Mouse (Mus musculus) lung, postnatal 14 days (tissue): ENCODE results near the gene Zfp324.

Experiments
- DNase-seq: peaks from one replicate; pipeline ENCODE4 v3.0.0; 2021

Gene Zfp324

DNA sequence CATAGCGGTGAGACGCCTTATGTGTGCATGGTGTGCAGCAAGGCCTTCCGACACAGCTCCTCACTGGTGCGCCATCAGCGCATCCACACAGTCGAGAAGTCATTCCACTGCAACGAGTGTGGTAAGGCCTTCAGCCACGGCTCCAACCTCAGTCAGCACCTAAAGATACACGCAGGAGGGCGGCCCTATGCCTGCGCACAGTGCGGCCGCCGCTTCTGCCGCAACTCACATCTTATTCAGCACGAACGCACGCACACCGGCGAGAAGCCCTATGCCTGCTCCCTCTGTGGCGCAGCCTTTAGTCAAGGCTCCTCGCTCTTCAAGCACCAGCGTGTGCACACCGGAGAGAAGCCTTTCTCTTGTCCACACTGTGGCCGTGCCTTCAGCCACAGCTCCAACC, 5.3 kb downstream of the Zfp324 start:
- DNase-seq: no peak

DNA sequence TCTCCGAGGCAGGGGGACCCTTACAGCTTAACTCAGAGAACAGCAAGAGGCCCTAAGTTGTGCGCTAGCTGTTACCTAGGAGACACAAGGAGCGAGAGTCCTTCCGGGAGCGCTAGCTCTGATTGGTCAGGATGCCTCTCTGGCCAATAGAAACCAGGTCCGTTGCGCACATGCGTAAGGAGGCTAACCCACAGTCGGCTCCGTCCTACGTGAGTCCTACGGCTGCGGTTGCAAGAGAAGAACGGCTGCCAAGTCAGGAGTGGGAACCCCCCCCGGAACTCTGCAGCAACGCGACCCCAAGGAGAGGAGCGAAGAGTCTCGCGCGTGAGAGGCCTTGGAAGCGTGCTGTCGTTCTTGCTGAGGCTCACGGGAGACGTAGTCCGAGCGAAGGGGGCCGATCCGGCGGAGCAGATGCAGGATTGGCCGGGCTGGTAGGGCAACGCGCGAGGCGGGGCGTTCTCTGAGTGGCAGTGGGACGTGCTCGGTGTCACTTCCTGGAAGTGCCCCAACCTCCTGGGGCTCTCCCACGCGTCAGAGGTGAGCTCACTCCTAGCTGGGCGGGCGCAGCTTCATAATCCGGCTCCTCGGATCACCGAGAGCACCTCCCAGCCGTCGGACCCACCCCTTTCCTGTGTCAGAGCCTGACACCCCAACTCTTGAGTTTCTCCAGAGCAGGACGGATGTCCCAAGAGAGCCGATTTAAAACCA, 12.2 kb downstream of the Zfp324 start, which contains the start of gene Zfp446:
Gene Zfp446 (plus strand): TSS at position 167 of the 708 bp plus-strand sequence.
- DNase-seq: peak; percentile 98

DNA sequence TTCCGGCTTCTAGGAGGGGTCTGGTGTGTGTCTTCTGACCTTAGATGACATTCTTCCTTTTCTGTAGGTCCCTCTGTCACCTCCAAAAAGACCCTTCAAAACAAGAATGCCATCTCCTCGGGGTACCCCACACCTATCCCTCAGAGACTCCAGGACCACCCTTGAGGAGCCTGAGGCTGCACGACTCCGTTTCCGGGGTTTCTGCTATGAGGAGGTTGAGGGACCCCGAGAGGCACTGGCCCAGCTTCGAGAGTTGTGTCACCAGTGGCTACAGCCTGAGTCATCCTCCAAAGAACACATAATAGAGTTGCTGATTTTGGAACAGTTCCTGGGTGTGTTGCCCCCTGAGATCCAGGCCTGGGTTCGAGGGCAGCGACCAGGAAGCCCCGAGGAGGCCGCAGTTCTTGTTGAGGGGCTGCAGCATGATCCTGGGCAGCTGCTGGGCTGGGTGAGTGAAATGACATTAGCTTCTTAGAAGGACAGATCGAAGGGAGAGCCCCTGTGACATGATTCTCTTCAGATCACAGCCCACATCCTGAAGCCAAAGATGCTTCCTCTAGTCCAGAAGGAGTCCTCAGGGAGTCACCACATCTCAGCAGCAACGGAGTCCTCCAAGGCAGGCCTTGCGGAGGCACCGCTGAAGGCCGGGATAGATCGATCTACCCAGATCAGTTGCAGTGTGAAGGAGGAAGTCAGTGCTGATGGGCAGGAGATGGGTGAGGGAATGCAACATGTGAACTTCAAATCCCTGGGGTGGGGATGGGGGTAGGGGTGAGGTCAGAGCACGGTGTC, 13.5 kb downstream of the Zfp324 start:
- DNase-seq: no peak

DNA sequence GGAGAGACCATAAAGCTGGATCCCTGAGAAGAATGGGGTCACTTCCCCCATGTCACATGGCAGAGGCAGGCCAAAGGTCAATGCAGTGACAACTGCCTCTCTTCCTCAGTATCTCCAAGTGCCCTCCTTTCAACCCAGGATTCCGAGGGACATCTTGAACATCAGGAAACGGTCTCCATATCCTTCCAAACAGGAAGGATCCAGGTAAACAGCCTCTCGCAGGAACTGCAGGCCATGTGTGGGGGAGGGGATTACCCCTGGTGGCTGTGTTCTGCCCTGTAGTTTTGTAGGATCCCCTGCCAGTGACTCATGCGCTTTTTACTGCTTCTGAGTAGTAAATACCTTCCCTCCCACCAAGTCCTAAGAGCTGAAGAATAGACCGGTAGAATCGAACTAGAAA, 14.1 kb downstream of the Zfp324 start:
- DNase-seq: peak; percentile 15

DNA sequence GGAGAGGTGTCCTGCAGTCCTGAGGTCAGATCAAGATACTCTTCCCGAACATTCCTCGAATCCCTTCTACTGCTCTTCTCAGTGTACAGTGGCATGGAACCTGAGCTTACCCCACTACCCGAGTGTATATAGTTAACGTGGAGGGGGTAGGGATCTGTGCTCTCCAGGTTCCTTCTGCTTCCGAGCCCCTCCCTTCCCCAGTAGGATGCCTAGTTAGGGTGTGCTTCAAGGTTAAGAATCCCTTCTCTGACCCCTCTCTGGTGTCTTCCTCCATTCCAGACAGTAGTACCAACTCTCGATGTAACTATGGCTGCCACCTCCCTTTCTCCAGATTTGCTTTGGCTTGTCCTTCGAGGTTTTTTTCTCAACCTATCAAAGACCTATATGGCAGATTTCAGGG, 14.7 kb downstream of the Zfp324 start:
- no peak for DNase-seq

DNA sequence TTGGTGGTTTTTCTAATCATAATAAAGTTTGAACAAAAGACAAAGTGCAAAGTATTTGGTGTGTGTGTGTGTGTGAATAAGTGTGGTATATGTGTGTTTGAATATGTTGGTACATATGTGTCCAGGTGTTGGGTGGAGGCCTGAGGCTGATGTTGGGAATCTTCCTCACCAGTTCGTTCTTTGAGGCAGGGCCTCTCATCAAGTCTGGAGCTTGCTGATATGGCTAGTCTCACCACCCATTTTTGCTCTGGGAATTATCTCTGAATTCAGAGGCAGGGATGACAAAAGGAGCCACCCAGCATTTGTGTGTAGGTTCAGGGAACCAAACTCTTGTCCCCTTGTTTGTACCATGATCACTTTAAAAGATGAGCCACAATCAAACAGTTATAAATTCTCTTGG, 20.1 kb downstream of the Zfp324 start:
- no peak for DNase-seq

DNA sequence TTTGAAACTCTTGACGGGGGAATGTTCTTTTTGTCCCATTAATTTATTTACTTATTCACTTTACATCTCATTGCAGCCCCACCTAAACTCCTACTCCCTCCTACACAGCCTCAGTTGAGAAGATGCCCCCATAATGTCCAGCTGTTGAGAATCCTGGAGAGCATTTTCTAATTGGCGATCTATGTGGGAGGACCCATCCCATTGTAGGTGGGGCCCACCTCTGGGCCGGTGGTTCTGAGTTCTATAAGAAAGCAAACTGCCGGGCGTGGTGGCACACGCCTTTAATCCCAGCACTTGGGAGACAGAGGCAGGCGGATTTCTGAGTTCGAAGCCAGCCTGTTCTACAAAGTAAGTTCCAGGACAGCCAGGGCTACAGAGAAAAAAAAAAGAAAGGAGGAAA, 21.3 kb downstream of the Zfp324 start:
- no peak for DNase-seq

DNA sequence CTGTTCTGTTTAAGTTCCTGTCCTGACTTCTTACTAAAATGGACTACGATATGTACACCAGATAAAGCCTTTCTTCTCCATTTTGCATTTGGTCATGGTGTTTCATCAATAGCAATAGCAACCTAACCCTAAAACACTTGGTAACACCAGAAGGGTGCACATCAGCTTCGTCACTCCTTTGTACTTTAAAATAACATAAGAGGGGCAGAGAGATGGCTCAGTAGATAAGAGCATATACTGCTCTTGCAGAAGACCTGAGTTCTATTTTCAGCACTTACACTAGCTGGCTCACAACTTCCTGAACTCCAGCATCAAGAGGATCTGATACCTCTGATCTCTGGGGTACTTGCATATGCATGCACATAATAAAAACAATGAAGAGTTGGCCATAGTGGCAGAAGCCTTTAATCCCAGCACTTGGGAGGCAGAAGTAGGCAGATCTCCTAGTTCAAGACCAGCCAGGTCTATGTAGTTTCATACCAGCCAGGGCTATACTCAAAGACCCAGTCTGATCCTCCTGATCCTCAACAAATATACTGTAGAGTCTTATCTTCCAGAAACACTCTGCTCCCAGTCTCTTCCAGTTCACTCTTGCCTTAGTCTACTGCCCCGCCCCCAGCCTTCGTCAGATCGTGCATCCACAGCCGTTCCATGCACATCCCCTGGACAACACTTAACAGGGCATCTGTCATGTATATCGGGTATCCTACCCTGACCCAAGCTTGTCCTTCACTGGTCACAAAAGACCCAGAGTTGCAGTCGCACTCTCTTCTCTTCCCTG, 22.0 kb downstream of the Zfp324 start:
- no peak for DNase-seq

DNA sequence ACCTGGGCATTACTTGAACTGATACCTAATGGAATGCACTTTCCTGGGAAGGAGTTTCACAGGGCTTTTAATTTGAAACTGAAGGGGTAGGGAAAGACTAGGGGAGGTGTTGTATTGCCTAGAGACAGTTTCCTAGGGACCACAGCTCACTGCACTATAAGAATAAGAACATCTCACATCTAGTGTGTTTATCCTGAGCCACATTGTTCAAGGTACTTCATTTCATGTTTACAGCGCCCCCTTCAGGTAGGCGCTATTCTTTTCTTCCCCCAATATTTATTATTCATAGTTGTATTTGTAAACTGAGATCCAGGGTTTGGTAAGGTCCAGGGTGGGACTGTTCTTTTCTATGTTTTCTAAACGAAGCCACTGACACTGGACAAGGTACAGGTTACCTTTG, 26.6 kb downstream of the Zfp324 start:
- DNase-seq: peak; percentile 61

DNA sequence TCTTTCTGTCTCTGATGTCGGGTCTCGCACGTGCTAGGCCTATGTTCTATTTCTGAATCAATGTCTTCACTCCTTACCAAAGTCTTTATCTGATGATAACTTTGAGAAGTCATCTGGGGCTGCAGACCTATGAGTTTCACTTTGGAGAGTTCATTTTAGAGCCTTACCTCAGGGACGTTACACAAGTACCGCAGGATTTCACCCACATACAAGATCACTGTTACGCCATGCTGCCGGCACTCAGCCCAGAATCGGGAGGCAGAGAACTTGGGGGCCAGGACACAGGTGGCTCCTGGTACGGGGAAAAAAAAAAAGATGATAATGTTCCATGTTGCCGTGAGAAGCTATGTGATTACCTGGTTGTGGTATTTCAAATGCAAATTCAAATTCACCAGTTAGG, 27.5 kb downstream of the Zfp324 start:
- no peak for DNase-seq

DNA sequence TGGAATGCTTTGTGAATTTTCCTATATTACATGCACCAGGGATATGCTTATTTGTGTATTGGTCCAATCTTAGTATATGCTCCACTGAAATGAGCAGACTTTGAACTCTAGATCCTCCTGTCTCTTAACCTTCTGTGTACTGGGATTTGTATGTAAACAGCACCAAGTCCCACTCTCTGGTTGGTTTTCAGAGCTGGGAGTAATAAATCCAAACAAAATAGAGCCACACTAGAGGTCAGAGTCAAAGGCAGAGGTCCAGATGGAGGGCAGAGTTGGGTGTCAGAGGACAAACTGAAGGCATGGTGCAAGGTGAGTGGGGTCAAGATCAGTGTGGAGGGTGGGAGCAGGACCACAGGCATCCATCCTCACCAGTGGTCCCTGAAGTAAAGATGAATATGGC, 30.2 kb downstream of the Zfp324 start:
- no peak for DNase-seq

DNA sequence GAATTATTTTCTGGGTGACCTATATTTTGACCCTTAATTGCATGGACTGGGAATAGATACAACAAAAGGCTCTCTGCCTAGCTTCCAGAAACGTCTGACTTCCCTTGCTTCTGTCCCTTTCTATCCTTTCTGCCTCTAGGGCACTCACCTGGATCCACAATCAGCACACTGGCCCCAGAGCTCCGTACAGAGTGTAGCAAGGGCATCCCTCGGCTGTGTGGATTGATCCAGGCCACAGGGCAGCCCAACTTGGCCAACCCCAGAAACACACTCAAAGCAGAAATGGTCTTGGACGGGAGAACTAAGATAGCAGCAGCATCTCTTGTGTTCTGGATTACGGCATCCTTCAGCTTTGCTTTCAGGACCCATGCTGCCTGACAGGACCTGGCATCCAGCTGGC, 31.6 kb downstream of the Zfp324 start:
- no peak for DNase-seq

DNA sequence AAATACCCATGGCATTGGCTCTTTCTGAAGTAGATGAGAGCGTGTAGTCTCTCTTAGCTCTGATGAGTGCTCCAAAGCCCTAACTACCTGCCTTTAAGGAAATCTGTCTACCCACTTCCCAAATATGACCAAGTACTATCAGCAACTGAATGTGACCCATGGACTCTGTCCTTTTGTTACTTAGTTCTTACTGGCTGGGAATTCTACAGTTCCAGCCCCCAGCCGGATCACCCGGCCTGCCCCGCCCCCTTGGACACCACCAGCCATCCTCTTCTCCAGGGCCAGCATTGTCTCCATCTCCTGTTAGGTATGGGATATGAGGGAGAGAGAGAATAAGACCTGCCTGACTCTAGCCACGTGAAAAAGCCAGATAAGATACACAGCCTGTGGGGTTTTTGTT, 32.4 kb downstream of the Zfp324 start, which contains the start of gene Slc27a5:
Gene Slc27a5 (minus strand): TSS at position 140 of the 400 bp plus-strand sequence.
- DNase-seq: no peak

DNA sequence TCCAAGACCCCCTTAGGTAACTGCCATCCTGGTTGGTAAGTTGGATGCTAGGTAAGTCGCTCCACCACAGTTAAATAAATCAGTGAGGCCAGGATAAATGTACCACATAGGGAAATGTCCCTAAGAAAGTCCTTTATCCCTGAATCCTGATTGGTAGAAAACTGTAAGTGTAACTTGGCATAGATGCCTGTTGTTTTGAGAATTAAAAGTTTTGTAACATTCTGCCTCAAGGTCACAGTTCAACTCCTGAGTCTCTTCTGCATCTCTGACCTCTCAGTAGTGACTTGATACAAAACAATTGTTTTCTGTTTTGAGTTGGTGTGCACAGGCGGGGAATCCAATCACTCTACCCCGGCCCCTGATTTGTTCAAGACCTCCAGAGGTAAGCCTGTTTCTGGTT, 33.2 kb downstream of the Zfp324 start, which contains the start of gene Trim28:
Gene Trim28 (plus strand): TSS at position 264 of the 400 bp plus-strand sequence.
- no peak for DNase-seq

DNA sequence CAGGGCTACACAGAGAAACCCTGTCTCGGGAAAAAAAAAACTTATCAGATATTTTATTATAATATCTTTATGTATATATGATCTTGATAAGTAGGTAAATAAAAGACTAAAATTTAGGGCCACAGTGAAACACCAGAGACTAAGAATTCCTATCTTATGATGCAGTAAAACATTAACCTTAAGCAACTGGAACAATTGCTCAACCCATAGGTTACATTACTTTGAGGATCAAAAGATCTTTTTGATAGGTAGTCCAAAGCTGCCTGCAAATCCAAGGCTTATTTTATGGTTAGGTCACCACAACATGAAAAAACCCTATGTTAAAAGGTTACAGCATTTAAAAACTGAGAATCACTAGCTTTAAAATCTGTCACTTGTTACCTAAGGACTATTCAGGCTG, 35.9 kb downstream of the Zfp324 start:
- no peak for DNase-seq

DNA sequence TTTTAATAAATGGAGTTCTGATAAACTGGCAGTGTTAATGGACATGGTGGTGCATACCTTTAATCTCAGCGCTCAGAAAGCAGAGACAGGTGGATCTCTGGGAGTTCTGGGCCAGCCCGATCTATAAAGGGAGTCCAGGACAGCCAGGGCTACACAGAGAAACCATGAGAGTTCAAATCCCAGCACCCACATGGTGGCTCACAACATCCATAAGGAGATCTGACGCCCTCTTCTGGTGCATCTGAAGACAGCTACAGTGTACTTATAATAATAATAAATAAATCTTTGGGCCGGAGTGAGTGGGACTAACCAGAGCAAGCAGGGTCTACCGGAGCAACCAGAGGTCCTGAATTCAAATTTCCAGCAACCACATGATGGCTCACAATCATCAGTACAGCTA, 37.7 kb downstream of the Zfp324 start:
- no peak for DNase-seq

DNA sequence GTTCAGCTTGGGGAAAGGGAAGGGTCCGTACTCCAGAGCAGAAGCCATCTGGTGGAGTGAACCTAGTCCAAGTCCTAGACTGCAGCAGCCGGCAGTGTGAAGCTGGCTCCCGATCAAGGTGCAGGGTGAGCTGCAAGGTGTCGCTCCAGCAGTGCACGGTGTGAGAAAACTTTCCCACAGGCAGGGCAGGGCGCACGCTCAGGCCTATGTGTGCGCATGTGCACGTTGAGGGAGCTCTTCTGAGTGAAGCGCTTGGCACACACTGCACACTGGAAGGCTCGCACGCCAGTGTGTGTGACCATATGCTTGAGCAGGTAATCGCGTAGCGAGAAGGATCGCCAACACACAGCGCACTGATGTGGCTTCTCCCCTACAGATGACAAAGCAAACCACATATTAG, 40.4 kb downstream of the Zfp324 start:
- no peak for DNase-seq

DNA sequence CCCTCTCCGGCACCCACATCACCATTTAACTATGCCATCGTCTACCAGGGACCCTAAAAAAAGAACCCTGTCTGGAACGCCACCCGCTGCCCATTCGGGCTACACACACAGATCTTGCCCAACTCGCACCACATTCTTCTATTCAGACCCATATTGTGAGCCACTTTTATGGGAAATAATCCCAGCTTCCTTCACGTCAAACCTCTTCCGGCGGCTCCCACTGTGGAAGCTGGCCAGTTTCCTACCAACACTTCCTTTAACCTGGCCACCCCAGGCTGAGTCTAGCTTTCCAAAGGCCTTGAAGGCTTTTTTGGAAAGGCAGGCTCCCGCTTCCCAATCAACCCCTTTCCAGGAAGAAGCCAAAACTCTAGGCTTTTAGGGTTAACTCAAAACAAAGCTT, 40.9 kb downstream of the Zfp324 start:
- DNase-seq: no peak

DNA sequence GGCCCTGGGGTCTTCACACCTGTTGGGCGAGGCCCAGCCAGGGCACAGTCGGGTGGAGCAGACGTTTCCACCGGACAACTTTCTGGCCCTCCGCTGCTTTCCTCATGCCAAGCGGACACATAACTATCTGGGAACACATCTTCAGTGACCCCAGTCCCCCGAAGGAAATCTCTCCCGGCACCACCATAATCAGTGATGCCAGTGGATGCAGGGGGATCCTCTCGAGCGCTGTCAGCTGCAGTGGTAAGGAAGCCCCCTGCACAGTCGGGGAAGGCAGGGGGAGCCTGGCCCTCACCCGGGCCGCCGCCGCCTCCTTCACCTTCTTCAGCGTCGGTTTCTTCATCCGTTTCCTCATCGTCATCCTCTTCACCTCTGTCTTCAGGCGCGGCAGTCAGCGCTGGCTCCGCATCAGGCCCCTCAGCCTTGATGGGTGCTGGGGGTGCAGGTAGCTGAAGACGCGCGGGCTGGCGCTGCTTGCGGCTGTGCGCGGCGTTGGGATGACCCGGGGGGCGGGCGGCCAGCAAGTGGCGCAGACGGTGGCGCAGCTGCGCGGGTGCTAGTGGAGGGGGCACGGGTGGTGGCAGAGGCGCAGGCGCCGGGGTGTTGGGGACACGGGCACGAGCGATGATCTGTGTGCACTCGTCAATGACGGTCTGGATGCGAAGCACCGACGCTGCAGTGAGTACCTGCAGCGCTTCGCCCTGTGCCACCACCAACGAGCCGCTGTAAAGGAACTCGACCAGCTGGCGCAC, 41.9 kb downstream of the Zfp324 start:
- DNase-seq: no peak

DNA sequence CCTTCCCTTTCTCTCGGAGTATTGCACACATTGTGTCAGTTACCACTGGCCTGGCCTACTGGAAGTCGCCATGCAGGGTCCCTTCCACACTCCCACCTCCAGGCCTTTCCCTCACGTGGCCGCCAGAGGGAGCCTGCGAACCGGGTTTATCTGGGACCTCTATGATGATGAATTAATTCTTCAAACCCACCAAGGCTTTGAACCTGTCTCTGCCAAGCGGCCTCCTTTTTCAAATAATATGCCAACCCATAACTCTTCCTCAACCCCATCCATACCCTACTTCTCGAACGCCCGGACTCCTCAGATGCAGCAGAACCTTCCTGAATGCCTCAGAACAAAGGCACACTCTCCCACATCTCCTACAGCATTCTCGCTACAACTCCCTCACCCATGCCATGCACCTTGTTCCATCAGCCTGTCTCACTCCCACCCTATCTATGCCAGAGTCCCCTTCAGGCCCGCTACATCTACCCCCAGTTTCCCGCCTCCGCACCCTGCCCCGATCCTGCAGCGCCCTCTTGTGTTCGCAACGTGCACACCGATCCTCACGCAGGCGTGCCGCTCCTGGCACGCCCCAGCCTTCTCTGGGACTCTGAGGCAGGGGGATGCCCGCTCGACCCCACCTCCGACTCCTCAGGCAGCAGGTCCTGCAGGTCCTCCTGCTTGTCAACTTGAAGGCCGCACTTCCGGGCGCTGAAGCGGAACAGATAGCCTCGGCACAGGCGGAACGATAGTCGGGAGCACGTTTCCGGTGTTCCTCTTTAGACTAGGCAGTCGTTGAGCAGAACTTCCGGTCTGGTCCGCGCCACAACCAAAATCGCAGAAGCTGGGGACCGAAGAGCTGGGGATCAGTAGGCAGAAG, 43.7 kb downstream of the Zfp324 start:
- peak; percentile 91 for DNase-seq

DNA sequence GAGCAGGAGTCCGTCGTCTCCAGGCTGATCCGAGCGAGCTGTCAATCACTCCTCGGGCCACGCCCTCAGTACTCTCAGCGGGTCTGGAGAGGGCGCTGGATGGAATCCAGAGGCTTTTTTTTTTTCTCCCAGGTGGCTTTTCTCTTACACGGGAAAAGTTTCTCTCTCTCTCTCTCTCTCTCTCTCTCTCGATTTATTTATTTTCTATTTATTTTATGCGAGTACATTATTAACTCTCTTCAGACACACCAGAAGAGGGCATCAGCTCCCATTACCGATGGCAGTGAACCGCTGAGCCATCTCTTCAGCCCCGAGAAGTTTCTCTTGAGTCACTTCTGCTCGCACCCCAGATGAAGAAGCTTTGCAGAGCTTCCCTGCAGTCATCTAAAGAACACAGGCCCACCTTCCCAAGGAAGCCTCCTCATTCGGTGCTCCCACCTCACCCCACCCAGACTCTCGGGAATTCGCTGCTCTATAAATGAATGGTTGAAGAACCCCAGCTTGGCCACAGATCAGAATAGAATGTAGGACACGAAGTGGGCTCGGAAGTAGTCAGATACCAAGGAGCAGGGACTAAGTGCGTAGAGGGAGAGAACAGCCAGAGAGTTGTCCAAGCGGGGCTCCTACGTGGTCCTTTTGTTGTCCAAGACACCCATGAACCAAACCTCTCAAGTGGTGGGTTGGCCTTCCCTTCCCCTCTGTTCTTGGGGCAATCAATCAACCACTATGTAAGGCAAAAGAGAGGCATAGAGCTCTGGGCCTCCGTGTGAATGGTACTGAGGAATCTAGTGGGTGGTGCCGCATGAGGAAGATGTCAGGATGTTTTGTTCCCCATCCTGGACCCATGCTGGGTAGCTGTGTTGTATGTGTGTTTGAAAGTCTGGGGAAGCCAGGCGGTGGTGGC, 44.6 kb downstream of the Zfp324 start, which contains the start of gene Zbtb45:
Gene Zbtb45 (minus strand): TSS at position 30 of the 904 bp plus-strand sequence.
- DNase-seq: no peak
